Mouse (Mus musculus): ENCODE data around the gene Etl4.
A peak's percentile ranks its signal among the peaks of the same experiment; 100 is the strongest.
"Not testable (repeated sequence)": the region's sequence is repeated elsewhere in the genome, so short reads cannot be mapped to it uniquely, and the experiment has no call there.

Etl4 gene

DNA sequence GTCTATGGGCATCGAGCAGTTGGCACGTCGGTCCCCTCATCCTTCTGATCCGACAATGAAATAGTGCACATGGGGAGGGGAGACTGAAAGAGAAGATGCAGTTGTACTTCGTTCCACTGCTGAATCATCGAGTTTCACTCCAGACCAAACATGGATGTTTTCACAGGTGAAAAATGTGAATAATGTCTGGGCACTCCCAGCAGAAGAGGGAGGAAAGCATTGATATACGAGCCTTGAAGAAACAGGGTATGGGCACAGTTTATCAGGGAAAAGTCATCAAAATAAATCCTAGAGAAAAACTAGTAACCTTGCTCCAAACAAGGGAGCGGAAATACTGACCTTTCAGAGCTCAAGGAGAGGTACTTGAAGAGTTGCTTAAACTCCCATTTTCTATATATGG is 744.5 kb downstream of the Etl4 start:
- no peak for DNase-seq (ENCODE audit: low spot score)

GRCm38 (mm10) chr2:20654598-20655340 is 745.2 kb downstream of the Etl4 start:
- DNase-seq (ENCODE audit: low spot score) = no peak

DNA sequence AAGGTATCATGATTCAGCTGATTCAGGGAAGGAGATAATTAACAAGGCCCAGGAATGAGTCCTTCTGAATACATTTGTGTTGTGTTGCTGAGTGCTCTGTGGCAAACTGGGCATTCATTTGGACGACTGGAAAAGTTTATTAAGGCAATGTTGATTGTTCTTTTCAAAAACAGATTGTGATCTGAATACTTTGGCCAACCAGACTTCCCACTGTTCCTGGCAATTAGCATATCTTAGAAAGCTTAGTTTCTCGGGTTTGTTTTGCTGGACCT is 745.7 kb downstream of the Etl4 start:
- no peak for DNase-seq (ENCODE audit: low spot score)

DNA sequence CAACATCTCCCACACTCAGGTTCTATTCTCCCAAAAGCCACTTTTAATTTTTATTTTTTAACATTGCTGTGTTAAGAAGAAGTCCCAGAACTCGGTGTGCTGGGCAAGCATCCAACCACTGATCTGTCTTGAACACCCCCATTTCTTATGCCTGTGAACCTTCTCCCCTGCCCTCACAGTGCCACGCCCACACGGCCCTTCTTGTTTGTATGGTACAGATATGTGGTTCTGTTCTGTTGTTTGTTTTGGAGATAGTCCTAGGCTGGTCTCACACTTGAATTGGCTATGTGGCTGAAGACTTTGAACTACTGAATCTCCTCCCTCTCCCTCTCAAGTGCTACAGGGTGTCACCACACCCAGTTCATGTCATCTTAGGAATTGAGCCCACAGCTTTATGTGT is 748.3 kb downstream of the Etl4 start:
- no peak for DNase-seq (ENCODE audit: low spot score)

- no peak for DNase-seq (ENCODE audit: low spot score)
Measured at GRCm38 (mm10) chr2:20661841-20662240, 752.3 kb downstream of the Etl4 start.

DNA sequence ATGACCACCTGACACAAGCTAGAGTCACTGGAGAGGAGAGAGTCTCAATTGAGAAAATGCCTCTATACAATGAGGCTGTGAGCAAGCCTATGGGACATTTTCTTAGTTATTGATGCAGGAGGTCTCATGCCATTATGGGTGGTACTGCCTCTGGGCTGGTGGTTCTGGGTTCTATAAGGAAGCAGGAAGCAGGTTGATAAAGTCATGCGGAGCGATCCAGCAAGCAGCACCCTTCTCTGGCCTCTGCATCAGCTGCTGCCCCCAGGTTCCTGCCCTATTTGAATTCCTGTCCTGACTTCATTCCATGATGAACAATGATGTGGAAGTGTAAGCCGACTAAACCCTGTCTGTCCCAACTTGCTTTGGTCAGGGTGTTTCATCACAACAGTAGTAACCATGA is 753.1 kb downstream of the Etl4 start:
- DNase-seq (ENCODE audit: low spot score) = no peak

DNA sequence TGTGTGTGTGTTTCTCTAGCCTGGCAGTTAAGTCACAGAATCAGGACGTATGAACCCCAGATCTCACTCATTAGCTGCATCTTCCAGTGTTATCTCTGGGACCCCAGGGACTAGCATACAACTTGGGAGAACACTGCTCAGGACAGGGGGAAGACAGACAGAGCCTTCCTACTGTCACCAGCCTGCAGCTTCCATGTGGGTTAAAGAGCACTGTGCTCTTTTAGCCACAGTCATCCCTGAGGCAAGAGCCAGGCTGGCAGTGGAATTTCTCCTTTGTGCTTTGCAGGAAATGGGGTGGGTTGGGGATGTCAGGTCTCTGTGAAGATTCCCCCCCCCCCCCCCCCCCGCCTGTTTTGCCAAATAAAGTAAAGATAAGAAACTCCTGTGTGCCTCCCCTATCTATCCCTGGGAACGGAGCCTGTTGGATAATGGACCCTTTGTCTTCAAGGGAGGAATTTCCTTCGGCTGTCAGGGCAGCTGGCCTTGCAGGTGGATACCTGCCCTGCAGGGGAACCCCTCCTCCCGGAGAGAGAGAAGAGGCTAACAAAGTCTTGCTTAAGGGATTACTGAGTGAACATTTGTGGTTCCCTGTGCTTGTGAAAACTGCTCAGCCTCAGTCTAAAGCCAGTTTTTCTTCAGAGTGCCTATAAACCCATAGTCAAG is 755.9 kb downstream of the Etl4 start:
- no peak for DNase-seq (ENCODE audit: low spot score)

DNA sequence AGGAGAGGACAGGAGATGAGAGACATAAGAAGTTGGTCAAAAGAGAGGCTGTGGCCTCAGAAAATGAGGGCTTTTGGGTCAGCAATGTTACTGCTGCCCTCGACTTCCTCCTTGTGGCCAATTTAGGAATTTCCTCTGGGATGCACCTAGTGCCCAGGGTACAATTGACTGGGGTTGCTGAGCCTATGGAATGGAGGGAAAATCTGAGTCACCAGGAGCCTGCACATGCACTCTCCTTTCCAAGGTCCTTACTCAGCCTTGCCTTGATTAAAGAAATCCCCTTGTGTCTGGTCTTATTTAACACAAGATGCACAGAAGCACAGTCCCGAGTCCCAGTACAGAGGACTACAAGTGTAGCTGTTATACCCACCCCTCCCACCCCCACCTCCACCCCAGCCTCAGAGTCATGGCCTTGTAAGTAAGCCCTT is 756.5 kb downstream of the Etl4 start:
- peak; percentile 37 for DNase-seq (ENCODE audit: low spot score)

- no peak for DNase-seq (ENCODE audit: low spot score)
Measured at GRCm38 (mm10) chr2:20667876-20668275, 758.3 kb downstream of the Etl4 start.

DNA sequence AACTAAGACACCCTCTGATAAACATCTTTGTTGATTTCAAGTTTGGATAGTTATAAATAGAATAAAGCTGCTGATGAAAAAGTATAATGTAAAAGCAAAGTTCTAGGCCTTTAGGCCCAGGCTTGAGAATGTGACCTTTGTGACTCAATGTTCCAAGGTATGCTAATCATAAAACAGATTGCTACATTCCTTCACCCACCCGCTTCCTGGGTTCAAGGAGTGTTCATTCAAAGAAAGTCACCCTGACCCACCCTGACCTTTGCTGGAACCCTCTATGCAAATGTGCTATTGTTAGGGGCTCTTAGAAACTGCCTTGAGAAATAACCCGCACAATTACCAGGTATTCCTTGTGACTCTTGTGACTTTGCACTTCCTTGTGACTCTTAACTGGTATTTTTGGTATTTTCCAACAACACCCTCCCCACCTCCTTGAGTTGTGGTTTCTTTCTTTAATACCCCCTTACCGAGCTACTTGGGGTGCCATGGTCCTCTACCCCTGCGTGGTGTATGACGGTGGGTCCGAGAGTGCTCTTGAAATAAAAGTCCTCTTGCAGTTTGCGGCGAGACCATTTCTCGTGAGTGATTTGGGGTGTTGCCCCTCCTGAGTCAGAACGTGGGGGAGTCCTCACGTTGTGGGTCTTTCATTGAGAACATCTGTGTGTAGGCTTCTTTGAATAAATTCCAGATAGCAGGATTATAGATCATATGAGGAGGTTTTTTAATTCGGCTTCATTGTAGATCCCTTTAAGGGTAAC is 758.9 kb downstream of the Etl4 start:
- DNase-seq (ENCODE audit: low spot score) = not testable (repeated sequence)

DNA sequence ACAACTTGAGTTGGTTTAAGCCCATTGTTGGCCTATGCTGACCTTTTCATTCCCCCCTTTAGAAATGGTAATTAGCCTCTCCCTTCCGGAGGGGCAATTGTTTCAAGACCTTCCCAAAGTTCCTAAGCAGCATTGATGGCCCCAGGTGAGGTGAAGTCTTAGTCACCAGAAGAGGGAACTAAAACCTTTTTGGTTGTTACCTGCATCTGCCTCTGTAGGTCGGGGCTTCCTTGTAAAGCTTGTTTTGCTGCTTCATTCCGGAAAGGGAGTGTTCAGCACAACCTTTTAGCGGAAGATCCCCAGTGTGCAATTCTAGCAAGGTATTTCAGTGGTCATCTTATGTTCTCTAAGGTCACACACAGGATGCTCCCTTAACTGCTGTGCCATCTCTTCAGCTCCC is 759.8 kb downstream of the Etl4 start:
- no peak for DNase-seq (ENCODE audit: low spot score)

DNA sequence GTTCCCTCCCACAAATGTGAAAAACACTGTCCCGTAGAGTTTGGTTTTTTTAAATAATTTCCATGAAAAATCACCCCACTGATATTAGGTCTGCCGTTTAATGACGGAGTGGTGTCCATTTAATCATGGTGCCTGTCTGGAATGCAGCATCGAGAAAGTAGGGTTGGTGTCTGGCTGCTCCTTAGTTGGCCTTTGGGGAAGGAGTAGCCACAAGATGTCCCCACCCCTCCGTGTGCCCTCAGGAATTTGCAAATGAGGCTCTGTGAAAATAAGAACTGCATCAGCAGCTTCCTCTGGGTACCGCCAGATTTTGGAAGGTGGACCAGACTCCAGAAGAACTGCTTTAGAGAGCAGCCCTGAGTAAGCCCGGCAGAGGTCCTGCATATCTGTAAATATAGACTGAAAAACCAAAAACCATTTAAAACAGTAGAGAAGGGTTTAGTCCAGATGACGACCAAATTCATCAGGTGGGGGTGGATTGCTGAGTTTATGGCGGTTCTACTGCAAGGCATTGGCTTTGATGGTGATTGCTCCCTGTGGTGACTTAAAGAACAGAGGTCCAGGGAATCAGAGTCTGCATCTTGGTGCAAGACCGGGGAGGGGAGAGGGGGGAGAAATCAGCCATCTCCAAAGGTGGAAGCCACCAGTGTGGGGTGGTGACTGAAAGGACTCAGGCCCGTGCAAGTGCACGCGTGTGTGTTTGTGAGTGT is 762.1 kb downstream of the Etl4 start:
- no peak for DNase-seq (ENCODE audit: low spot score)

GRCm38 (mm10) chr2:20672281-20672680 is 762.7 kb downstream of the Etl4 start:
- no peak for DNase-seq (ENCODE audit: low spot score)

DNA sequence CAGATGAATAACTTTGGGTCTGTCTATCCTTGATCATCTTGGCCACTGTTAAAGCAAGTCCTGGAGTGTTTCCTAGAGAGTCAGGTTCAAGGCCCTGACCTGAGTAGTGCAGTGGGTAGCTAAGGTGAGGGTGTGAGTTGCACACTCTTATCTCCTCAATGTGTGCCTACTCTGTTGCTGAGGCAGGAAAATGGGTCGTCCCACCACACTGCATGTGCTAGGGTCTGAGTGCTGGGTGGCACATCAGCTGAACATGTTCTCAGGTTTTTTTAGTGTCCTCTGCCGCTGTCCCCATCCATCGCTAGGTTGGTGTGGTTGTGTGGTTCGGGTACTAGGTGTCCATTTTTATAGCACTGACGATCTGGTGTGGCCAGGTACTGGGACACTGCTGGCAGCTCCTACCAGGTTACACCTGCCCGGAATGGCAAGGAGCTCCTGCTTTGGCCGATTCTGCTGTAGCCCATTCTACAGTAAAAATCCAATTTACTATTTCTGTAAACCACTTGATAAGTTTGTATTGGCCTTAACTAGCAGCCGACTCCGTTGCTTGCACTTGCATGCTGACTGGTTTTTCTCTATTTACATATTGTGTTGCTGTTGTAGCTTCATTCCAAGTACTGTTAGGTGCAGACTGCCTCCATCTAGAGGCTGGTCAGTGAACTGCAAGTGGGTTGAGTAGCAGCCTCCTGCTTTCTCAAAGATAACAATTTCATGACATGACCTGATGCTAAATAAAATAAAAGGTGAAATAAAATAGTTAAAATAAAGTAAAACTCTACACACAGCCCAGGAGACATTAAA is 763.4 kb downstream of the Etl4 start:
- DNase-seq (ENCODE audit: low spot score) = peak; percentile 48

DNA sequence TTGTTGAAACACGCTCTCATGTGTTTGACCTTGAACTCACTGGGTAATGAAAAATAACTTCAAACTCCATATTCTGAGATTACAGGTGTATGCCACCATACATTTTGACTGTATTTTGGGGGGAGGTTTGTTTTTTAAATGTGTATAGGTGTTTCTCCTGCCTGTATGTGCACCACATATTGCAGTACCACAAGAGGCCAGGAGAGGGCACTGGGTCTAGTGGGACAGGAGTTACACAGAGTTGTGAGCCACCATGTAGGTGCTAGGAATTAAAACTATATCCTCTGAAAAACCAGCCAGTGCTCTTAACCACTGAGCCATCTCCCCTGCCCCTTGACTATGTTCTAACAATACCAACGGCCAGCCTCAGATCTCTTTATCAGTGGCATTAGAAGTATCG is 766.8 kb downstream of the Etl4 start:
- no peak for DNase-seq (ENCODE audit: low spot score)

DNA sequence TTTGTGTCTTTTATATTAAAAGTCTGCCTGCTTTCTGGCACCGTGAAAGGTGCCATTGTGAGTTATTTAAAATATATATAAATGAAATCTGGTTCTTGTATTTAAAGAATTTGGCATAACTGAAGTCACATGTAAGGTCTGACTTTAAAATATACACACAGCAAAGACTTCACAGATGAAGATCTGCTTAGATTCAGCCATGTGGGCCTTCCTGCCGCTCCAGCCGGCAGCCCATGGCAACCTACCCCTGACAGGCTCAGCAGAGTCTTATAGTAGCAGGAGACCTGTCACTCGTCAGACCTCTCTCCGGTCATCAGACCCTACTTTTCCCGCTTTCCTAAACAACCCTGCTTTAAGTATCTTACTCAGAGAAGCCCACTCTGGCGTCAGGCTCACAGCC is 769.2 kb downstream of the Etl4 start:
- DNase-seq (ENCODE audit: low spot score) = no peak

DNA sequence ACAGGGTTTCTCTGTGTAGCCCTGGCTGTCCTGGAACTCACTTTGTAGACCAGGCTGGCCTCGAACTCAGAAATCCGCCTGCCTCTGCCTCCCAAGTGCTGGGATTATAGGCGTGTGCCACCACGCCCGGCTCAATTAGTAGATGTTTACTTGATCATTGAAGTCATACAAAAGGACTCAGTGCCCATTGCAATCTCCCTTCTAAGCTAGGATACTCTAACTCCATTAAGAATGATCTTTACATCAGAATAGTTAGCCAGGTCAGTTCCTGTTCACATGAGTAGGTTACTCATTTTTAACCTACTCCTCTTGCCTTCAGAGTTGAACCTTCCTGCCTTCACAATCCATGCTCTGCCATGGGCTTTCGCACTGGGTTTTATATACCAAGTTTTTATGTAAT is 772.6 kb downstream of the Etl4 start:
- DNase-seq (ENCODE audit: low spot score) = not testable (repeated sequence)

- DNase-seq (ENCODE audit: low spot score) = no peak
Measured at GRCm38 (mm10) chr2:20689389-20689788, 779.8 kb downstream of the Etl4 start.

GRCm38 (mm10) chr2:20692898-20693297 is 783.3 kb downstream of the Etl4 start:
- no peak for DNase-seq (ENCODE audit: low spot score)

DNA sequence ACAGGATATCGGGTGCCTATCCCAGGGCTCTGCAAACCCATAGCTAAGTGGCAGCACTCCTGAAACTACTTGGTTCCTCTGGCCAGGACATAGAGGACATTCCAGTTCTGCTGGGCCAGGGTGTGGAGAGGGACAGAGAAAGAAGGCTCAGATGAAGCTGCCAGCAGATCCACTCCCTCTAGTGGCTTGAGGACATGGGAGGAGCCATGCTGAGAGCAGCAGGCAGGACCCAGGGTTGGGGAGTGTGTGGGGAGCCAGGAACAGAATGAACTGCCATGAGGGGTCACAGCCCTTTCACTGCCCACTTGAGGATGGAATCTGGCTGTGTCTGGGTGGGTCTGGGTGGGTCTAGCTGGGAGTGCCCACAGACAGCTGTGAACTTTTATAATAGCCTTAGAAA is 784.2 kb downstream of the Etl4 start:
- no peak for DNase-seq (ENCODE audit: low spot score)

DNA sequence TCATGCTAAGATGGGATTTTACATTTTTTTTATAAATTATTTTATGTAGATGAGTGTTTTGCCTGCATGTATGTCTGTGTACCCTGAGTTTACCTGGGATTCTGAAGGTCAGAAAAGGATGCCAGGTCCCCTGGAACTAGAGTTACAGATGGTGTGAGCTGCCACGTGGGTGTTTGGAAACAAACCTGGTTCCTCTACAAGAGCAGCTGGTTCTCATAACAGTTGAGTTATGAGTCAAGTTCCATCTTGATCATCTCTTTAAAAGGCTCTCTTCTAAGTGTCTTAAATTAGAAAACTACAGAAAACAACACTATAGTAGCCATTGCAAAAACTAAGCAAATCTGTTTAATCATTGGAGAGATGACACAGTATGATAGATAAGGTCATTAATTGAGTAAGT is 788.1 kb downstream of the Etl4 start:
- no peak for DNase-seq (ENCODE audit: low spot score)

DNA sequence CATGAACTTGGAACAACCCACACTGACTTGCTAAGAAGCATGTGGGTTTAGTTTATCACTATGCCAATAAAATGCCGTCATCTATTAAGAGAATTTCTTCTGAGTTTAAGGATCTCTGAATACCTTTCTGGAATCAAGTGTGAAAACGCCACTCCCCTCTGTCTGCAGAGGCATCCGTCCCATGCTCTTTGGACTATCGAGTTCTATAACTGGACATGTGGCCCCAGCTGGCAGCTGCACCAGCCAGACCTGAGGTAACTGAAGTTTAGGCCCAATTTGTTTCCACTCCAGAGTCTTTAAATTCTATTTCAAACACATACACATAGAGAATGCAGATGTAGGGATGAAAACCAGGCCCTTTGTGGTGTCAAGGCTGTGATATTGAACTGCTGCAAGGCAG is 795.5 kb downstream of the Etl4 start:
- no peak for DNase-seq (ENCODE audit: low spot score)

Measured in ovary, postnatal 36 days (tissue).